Mouse (Mus musculus) thymus, postnatal 14 days (tissue): ENCODE data around the gene Sstr3.

ENCODE experiments used
- DNase-seq: peaks from one replicate; pipeline ENCODE4 v3.0.0; 2021

Gene Sstr3

DNA sequence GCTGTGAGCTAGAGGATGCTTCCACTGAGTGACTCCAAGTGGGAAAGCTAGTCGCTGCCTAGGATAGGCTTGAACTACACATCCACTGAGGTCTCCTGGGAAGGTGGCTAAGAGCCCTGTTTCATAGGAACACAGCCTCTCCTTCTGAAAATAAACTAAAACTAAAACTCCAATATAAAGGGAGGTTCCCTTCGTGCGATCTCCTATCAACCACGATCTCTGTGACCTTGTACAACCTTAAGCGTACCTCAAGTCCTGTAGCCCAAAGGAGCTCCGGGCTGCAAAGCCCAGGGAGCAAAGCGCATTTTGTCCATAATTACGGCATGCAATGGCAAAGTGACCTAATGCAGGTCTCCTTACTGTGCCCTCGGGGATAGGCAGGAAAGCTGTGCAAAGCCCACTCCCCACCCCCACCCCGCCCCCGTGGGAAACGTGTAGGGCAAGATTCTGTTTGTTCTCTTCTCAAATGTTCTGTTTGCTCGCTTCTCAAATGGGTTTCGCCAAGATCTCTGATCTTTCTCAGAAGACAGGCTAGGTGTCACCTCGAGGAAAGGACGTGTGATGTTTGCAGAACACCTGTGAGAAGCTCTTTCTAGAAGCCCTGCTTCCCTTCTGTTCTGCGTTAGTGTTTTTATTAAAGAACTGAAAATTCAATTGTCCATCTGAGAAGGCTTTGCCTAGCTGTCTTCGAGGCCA, 41.9 kb downstream of the Sstr3 start:
- no peak for DNase-seq

DNA sequence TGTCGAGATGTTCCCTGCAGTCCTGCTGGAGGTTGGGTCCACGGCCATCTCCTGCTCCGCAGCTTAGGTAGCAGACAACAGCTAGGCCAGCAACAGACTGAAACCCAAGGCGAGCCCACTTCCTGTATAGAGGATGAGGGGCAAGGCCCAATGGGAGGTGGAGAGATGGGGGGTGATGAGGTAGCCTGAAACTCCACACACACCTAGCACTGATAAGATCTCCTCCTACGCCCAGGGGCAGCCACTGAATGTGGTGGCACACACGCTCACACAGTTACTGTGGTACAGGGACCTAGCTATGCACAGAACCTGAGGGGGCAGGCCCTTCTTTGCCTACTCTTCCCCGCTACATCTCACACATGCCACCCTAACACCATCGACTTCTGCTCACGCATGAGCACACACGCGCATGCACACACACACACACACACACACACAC, 49.5 kb downstream of the Sstr3 start, which contains the start of gene Il2rb:
Il2rb (minus strand) TSS at position 304 of the 439 bp plus-strand sequence.
- DNase-seq: peak; percentile 59

DNA sequence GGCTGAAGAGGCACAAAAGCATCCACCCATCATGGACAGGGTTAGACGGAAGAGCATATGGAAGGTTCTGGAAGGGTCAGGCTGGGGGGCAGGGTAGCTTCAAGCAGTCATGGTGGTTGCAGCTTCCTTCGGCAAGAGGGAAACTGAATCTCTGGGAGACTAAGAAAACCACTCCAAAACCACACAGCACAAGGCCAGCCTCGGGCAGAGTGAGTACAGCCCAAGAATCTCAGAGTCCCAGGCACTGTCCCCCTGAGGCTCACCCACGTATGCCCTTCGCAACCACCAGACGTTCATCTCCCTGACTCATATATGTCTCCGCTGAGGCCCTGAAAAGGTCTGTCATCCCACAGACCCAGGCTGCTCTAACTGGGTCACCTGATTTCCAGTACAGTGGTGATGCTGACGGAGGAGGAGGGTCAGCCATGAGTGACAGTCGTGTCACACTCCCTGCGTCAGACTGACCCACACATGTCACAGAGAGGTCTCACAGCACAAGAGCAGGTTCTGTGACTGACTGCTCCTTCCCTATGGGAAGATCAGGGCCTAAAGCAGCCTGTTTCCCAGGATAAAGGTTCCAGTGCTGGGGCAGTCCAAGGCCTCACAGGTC, 51.0 kb downstream of the Sstr3 start:
- DNase-seq: no peak

DNA sequence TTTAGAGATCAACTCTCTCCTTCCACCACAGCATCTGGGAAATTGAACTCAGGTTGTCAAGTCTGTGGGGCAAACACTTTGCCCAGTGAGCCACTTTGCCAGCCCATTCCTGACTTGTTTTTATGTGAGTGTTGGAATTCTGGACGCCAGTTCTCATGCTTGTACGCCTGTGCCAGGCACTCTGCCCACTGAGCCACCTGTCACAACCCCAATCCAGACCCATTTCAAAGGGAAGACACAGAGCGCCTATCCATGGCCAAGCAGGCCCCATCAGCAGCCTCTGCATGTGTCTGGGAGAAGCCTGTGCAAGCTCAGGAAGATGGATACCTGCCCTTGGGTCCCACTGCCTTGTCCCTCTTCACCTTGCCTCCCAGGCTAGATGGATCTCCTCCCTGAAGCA, 53.2 kb downstream of the Sstr3 start:
- no peak for DNase-seq

DNA sequence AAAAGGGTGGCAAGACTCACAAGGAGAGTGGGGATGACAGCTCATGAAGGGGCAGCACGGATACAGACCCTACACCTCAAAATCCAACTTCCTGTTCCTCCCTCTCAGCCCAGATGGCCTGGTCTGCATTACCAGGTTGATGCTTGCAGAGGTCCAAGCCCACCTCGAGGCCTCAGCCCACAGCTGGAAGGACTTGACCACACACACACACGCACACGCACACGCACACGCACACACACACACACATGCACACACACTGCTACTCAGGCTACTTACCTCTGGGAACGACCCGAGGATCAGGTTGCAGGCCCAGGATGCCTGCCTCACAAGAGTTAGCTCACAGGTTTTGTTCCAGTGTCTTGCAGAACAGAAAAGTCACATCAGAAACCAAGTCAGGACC, 54.6 kb downstream of the Sstr3 start:
- no peak for DNase-seq

DNA sequence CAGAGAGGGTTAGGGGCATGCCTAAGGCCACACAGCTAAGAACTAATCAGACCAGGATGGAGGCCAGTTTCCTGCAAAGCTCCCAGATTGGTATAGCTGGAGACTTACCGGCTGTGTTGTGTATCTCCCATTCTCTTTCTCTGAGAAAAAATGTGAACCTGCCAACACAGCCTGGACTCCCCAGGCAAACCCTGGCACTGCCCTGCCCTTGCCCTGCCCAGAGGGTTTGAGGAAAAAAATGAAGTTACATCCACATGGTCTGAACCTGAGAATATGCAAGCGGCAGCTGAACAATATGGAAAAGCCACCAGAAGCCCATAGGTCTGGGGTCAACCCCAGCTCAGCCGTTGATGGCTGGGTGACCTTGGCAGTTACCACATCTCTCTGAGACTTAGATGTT, 55.2 kb downstream of the Sstr3 start:
- DNase-seq: no peak

DNA sequence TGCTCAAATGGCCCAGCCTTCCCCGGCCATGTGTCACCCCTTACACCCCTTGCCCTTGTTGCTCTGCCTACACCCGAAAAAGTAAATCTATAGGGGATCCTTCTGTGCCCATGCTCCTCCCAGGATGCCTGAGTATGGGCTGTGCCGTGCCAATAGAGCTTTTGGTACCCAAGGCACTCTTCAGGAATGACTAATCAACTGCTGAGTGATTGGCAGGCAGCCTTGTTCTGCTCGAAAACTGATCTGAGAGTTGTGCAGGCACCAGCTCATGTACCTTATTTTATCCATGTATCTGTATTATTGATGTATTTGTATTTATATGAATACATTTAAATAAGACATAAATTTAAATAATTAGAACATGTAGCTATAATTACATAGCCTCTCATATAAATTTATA, 57.4 kb downstream of the Sstr3 start:
- DNase-seq: no peak
